Mouse (Mus musculus): ENCODE data around the gene Ppp4r3a. TPM values are rescaled to one million over a fixed set of nuclear protein-coding genes. Genes with fewer than 3 reads are reported as not detected.

Ppp4r3a gene
- polyA plus RNA-seq, 2 experiments = 18.3 to 18.8 TPM

- peaks cover 11% of the 10 kb centered on the region for H3K36me3 ChIP-seq (replicated peaks; ENCODE audit: control insufficient read depth, insufficient read depth, low read depth)
- H3K9ac ChIP-seq (replicated peaks) = no peak overlapping the region
- TF ChIP-seq CTCF (IDR thresholded peaks at IDR 0.05; ENCODE audit: low read depth) = no peak
- no peak for TF ChIP-seq EP300 (IDR thresholded peaks at IDR 0.05; ENCODE audit: low read depth)
- no peak overlapping the region for H3K4me3 ChIP-seq (ENCODE audit: insufficient read depth in 1 of 2, low read depth in 2 of 2, low read length in 2 of 2)
- H3K4me2 ChIP-seq (ENCODE audit: low read depth) = peak overlapping the region; percentile 86
- H3K4me1 ChIP-seq (replicated peaks; ENCODE audit: control insufficient read depth in 2 of 2, insufficient read depth in 2 of 2, low read length in 1 of 2) = peaks cover 7 to 9% of the 10 kb centered on the region in 2 experiments
- no peaks in the 10 kb centered on the region for H3K9me3 ChIP-seq (ENCODE audit: control insufficient read depth, low read length)
- no peak for ATAC-seq (ENCODE audit: insufficient read depth)
- no peak for DNase-seq (ENCODE audit: low read depth in 3 of 3, low spot score in 3 of 3)
- H3K27me3 ChIP-seq (ENCODE audit: control insufficient read depth, insufficient read depth, low read length) = no peaks in the 10 kb centered on the region
- 76% methylated on average over 9 of the region's 9 CpGs for WGBS (ENCODE audit: insufficient replicate concordance)
- H3K27ac ChIP-seq = no peak overlapping the region
Measured at GRCm38 (mm10) chr12:101084881-101085666, 1.6 kb upstream of the Ppp4r3a start.

- Histone ChIP-seq H3K4me3 (ENCODE audit: insufficient read depth in 1 of 2, low read depth in 2 of 2, low read length in 2 of 2) (peak overlapping the region; percentile 81 to 100), H3K27ac (peak overlapping the region; percentile 77; the same call in 1 of the 2 replicates), H3K27me3 (ENCODE audit: control insufficient read depth, insufficient read depth, low read length) (no peaks in the 10 kb centered on the region), H3K36me3 (replicated peaks; ENCODE audit: control insufficient read depth, insufficient read depth, low read depth) (peaks cover 11% of the 10 kb centered on the region), H3K9ac (replicated peaks) (peak overlapping the region; percentile 97), H3K9me3 (ENCODE audit: control insufficient read depth, low read length) (no peaks in the 10 kb centered on the region), H3K4me1 (replicated peaks; ENCODE audit: control insufficient read depth in 2 of 2, insufficient read depth in 2 of 2, low read length in 1 of 2) (peaks cover 7 to 9% of the 10 kb centered on the region in 2 experiments), H3K4me2 (ENCODE audit: low read depth) (peak overlapping the region; percentile 86)
- 12% methylated on average over 4 of the region's 4 CpGs for WGBS (ENCODE audit: insufficient replicate concordance)
- DNase-seq (ENCODE audit: low read depth in 3 of 3, low spot score in 3 of 3) (no peak), ATAC-seq (ENCODE audit: insufficient read depth) (no peak)
- TF ChIP-seq CTCF (IDR thresholded peaks at IDR 0.05; ENCODE audit: low read depth) (no peak), EP300 (IDR thresholded peaks at IDR 0.05; ENCODE audit: low read depth) (no peak)
Measured at GRCm38 (mm10) chr12:101084237-101084636, 735 bp upstream of the Ppp4r3a start.

- H3K9ac ChIP-seq (replicated peaks) = peak overlapping the region; percentile 97
- H3K4me1 ChIP-seq (replicated peaks; ENCODE audit: control insufficient read depth in 2 of 2, insufficient read depth in 2 of 2, low read length in 1 of 2) = peaks cover 9 to 10% of the 10 kb centered on the region in 2 experiments
- H3K9me3 ChIP-seq (ENCODE audit: control insufficient read depth, low read length) = no peaks in the 10 kb centered on the region
- peak overlapping the region; percentile 86 for H3K4me2 ChIP-seq (ENCODE audit: low read depth)
- 0% methylated on average over 22 of the region's 23 CpGs for WGBS (ENCODE audit: insufficient replicate concordance)
- H3K36me3 ChIP-seq (replicated peaks; ENCODE audit: control insufficient read depth, insufficient read depth, low read depth) = peaks cover 11% of the 10 kb centered on the region
- DNase-seq (ENCODE audit: low read depth in 3 of 3, low spot score in 3 of 3) (no peak), ATAC-seq (ENCODE audit: insufficient read depth) (peak; percentile 57)
- no peak for TF ChIP-seq CTCF (IDR thresholded peaks at IDR 0.05; ENCODE audit: low read depth)
- no peak for TF ChIP-seq EP300 (IDR thresholded peaks at IDR 0.05; ENCODE audit: low read depth)
- H3K4me3 ChIP-seq (ENCODE audit: insufficient read depth in 1 of 2, low read depth in 2 of 2, low read length in 2 of 2) = peak overlapping the region; percentile 81 to 100
- no peaks in the 10 kb centered on the region for H3K27me3 ChIP-seq (ENCODE audit: control insufficient read depth, insufficient read depth, low read length)
- H3K27ac ChIP-seq = peak overlapping the region; percentile 77
Measured at GRCm38 (mm10) chr12:101083839-101084195, 315 bp upstream of the Ppp4r3a start.

GRCm38 (mm10) chr12:101082296-101083075, 1.0 kb downstream of the Ppp4r3a start:
- H3K4me3 ChIP-seq (ENCODE audit: insufficient read depth in 1 of 2, low read depth in 2 of 2, low read length in 2 of 2) = peak overlapping the region; percentile 81 to 100
- H3K4me2 ChIP-seq (ENCODE audit: low read depth) = peak overlapping the region; percentile 86
- under 1% methylated on average over 69 of the region's 69 CpGs for WGBS (ENCODE audit: insufficient replicate concordance)
- H3K9me3 ChIP-seq (ENCODE audit: control insufficient read depth, low read length) = no peaks in the 10 kb centered on the region
- H3K27ac ChIP-seq = peak overlapping the region; percentile 79
- peaks cover 18% of the 10 kb centered on the region for H3K36me3 ChIP-seq (replicated peaks; ENCODE audit: control insufficient read depth, insufficient read depth, low read depth)
- H3K4me1 ChIP-seq (replicated peaks; ENCODE audit: control insufficient read depth in 2 of 2, insufficient read depth in 2 of 2, low read length in 1 of 2) = peaks cover 14% of the 10 kb centered on the region in 2 experiments
- DNase-seq (ENCODE audit: low read depth in 3 of 3, low spot score in 3 of 3) (no peak), ATAC-seq (ENCODE audit: insufficient read depth) (peak; percentile 3; the same call in 1 of the 2 replicates)
- peak overlapping the region; percentile 97 for H3K9ac ChIP-seq (replicated peaks)
- H3K27me3 ChIP-seq (ENCODE audit: control insufficient read depth, insufficient read depth, low read length) = no peaks in the 10 kb centered on the region
- TF ChIP-seq CTCF (IDR thresholded peaks at IDR 0.05; ENCODE audit: low read depth) = no peak
- no peak for TF ChIP-seq EP300 (IDR thresholded peaks at IDR 0.05; ENCODE audit: low read depth)

GRCm38 (mm10) chr12:101077955-101078354, 5.5 kb downstream of the Ppp4r3a start:
- Histone ChIP-seq H3K4me3 (ENCODE audit: insufficient read depth in 1 of 2, low read depth in 2 of 2, low read length in 2 of 2) (no peak overlapping the region), H3K27ac (no peak overlapping the region), H3K4me1 (replicated peaks; ENCODE audit: control insufficient read depth in 2 of 2, insufficient read depth in 2 of 2, low read length in 1 of 2) (peaks cover 13 to 14% of the 10 kb centered on the region in 2 experiments), H3K9ac (replicated peaks) (no peak overlapping the region), H3K36me3 (replicated peaks; ENCODE audit: control insufficient read depth, insufficient read depth, low read depth) (peaks cover 28% of the 10 kb centered on the region), H3K27me3 (ENCODE audit: control insufficient read depth, insufficient read depth, low read length) (no peaks in the 10 kb centered on the region), H3K4me2 (ENCODE audit: low read depth) (no peak overlapping the region; the same call in 1 of the 2 replicates), H3K9me3 (ENCODE audit: control insufficient read depth, low read length) (no peaks in the 10 kb centered on the region)
- TF ChIP-seq EP300 (IDR thresholded peaks at IDR 0.05; ENCODE audit: low read depth) (no peak), CTCF (IDR thresholded peaks at IDR 0.05; ENCODE audit: low read depth) (no peak)
- no peak for DNase-seq (ENCODE audit: low read depth in 3 of 3, low spot score in 3 of 3)
- ATAC-seq (ENCODE audit: insufficient read depth) = no peak
